Mouse (Mus musculus): ENCODE data around the gene Olfr49.

Olfr49 gene

DNA sequence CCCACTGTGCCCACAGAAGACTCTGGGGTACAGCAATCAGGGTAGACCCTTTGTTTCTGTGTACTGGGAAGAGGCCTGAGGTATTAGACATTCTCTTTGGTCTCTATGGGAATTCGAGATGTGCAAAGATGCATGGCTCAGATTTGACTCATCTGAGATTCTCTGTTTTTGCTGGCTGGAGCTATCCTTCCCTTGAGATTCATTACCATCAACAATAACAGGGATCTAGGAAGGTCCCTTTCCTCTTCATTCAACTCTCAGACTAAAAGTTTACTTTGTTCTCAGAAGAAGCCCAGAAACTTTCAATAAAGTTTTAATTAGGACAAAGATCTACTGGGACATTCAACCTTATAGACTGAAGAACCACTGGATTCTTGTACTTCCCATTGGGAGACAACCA is at the start of gene Olfr49:
Gene Olfr49 (minus strand): TSS at position 101 of the 400 bp plus-strand sequence.
- no peak for DNase-seq

DNA sequence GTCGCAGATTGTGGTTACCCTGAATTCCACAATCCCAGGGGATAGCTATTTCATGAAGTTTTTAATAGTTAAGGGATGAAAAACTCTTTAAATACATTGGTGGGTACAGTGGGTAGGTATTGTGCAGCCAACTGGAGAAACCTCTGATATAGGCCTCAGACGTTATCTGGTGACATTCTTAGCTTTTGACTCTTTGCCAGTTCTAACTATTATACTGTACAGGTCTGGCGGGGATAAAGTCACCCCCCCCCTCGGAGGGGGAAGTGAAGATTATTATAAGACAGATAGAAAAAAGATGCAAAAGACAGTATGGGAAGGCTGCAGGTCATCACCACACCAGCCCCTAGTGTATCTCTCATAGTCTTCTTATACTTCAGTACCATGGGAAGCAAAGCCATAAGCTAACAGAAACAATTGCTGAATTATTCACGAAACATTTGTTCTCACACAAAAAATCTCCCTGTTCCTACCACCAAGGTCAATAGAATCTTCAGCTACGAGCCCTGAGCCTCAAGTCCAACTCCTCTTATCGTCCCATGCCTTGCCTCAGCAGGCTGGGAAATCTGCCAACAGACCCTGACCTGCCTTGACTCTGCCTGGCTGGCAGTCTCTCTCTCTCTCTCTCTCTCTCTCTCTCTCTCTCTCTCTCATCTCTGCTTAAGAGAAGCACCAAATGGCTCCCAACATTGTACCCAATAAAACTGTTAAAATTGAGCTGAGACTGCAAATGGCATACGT is 48.9 kb upstream of the Olfr49 start:
- DNase-seq = peak; percentile 30 to 43

DNA sequence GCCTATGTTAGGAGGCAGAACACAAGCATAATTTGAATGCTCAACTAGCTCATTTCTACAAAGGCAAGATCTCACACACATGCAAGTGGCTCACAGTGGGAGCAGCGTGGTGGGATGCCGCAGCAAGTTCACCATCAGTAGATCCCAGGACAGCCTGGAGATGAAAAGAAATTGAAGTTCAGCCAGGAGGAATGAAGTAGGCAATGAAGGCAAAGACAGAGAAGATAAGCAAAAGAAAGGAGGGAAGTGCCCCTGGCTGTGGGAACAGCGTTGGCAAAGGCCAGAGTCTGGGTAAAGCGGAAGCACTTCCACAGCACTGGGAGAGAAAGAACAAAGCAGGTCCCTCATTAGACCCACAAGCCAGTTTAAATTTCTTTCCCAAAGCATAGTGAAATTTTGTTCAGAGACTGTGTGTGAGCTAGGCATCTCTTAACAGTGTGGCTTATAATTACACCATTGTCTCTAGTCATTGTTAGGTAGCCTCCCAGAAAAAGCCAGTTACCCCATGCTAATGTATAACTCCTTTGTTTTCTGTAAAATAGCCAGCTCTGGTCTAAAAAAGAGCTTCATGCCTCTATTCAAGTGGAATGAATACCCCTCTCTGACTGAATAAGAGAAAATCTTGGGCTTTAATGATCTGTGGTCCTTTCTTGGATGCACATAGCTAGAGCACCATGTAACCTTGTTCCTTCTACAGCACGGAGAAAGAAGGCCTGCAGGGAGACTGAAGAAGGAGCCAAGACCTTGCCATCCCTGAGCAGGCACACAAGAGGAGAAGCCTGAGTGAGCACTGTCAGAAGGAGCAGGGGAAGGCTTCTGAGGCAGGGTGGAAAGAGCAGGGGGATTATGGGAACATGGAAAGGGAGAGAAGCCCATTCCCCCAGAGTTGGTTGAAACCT is 47.7 kb upstream of the Olfr49 start:
- no peak for DNase-seq

DNA sequence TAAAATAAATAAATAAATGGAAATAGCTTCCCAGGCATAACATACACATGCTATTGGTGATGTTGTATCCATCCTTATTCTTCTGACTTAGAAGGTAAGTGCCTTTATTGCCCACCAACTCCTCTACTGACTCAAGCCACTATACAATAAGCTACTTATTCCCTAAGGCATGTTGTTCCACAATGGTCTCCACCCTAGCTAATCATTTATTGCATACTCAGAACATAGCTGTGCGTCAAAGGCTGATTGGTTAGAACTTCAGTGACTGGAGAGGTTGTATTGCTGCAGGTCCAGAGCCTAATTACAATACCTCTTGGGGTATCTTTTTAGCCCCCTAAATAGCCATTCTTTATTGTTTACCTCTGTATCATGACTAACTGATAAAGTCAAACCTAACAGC is 46.4 kb upstream of the Olfr49 start:
- no peak for DNase-seq

DNA sequence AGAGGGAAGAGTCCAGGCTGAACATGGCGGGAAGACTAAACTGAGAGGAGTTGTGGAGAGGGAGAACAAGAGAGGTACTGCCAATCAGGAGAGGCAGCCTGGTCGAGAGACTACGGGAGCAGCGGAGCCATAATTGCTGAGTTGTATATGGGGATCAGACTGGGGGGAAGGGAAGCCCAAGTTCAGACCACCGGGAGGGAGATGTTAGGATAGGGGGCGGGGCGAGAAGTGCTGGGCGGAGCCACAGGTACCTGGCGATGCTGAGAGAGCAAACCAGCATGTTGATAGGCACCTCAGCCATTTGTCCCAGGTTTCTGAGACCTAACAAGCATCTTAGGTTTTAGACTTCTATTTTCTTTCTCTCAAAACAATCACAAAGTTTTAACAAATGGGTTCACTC is 44.5 kb upstream of the Olfr49 start:
- DNase-seq = no peak

DNA sequence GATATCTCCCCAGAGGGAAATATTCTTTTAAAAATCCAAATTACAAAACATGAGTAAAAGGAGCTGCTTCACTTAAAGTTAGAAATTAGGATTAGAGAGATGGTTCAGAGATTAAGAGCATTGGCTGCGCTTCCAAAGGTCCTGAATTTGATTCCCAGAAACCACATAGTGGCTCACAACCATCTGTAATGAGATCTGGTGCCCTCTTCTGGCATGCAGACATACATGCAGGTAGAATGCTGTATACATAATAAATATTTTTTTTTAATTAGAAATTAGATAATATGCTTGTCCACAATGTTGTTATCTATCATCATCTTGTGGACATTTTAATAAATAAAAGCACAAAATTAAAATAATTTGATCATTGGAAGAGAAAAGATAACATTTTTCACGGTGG is 43.8 kb upstream of the Olfr49 start:
- DNase-seq = no peak

DNA sequence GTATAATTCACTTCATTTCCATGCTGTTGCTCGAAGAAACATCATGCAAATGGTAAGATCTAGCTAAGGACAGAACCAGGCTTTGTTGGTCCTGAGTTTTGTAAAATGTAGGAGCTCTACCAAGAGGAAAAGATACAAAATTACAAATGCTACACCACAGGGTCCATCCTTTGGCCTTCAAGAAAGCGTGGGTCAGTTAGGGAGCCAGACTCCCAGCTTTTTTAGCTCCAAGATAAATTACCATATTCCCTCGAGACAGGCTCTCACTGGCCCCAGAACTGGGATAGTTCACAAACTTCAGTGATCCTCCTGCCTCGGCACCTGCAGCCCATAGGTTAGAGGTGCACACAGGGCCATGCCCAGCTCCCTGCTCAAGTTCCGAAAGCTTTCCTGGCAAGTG is 39.7 kb upstream of the Olfr49 start:
- no peak for DNase-seq

DNA sequence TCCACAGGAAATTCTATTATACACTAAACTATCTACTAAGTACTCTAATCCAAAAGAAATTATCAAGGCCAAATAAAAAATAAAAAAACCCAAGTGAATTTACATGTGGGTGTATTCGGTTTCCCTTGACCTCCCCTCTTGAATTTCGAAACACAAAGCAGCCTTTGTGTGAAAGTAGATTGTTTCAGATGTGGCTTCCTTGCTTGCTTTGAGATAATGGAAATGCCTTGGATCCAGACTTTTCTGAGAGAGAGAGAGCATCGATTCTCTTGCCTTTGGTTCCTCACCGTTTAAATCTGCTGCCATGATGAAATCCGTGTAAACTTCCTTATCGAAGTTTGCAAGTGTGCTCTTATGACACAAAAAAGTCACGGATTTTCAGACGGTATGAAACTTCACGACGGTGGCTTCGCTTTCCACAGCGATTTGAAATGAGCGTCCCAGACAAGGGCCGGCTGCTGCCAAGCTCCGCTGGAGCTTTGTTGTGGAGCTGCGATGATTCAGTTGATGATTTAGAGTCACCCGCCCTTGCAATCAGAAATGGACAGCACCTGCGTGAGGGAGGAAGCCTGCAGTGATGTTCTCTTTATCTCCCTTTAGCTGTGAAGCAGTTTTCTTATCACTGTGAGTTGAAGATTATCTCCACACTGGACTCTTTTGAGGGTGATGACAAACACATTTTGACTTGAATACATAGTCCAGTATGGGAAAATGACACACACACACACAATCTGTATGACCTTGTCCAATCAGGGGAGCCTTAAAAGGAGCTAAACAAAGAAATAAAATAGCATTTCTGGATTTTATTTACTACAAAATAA is 37.0 kb upstream of the Olfr49 start:
- DNase-seq = no peak

DNA sequence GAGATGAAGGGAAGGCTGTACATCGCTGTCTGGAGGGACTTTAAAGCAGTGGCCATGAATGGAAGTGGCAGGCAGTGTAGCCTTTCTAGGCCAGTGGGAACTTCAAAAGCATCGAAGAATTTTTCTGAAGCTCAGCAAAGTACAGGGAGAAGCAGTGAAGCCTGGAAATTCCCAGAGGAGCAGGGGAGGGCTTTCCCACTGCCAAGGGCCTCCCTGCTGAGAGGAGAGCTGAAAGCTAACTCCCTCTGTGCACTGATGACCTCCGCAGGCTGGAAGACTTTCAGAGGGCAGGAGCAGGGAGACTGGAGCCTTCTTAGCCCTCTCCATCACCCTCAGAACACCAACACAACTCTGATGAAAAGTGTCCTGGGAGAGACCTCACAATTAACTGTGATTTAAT is 27.0 kb upstream of the Olfr49 start:
- peak; percentile 34 to 45 for DNase-seq

DNA sequence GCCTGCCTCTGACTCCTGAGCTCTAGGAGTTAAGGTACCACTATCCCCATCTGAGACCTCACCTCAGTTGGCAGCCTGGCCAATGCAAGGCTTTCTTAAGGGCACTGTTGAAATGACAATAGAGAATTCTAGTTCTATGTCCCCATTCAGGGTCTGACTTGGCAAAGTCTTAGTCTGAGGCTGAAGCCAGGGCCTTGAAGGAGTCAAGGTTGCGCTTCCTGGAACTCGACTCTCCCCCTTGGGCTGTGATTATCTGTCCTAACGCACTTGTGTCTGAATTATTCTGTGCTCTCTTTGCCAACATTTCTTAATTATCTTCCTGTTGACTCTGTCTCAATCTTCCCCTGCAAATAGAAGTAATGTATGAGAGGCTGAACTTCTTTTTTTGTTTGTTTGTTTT is 15.9 kb upstream of the Olfr49 start:
- DNase-seq = no peak

DNA sequence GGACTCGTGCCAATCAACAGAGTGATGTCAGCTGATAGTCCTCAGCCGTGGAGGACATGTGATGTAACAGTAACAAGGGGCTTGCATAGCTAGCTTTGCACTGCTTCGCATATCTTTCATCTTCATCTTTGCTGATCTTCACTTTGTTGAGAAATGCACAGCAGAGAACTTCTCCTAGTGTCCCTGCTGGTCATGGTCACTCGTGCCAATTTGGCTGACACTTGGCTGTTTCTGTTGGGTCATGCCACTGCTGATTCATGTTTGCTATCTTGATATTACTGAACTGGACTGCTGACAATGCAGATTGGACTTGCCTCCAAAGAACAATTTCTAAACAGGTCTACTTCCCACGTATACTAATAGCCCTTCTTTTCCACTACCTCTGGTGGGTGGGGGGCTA is 15.4 kb upstream of the Olfr49 start:
- DNase-seq = no peak

DNA sequence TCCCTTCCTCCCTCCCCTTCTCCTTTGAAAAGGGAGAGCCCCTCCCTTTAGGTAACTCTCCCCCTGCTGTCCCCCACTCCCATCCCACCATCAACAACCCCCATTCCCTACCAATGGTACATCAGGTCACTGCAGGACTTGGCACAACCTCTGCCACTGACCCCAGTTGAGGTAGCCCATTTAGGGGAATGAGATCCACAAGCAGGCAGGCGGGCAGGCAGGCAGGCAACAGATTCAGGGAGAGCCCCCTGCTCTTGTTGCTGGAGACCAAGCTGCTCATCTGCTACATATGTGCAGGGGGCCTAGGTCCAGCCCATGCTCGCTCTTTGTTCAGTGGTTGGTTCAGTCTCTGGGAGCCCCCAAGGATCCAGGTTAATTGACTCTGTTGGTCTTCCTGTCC is 8.3 kb downstream of the Olfr49 start:
- no peak for DNase-seq

DNA sequence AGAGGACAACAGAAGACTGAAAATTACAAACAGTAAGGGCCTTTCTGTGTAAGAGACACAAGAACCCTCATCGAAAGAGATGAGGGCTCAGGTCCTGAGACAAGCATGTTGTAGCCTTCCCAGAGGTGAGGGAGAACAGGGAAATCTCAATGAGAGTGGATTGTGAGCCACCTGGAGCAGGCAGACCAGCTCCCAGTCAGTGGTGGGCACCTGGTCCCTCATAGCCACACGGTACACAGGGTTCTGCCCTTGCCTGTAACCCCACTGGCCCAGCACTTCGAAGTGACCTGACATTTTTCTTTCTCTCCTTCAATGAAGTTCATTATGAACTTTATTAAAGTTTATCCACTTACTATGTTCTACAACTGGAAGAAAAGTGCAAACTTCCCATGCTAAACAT is 12.0 kb downstream of the Olfr49 start:
- DNase-seq = no peak

DNA sequence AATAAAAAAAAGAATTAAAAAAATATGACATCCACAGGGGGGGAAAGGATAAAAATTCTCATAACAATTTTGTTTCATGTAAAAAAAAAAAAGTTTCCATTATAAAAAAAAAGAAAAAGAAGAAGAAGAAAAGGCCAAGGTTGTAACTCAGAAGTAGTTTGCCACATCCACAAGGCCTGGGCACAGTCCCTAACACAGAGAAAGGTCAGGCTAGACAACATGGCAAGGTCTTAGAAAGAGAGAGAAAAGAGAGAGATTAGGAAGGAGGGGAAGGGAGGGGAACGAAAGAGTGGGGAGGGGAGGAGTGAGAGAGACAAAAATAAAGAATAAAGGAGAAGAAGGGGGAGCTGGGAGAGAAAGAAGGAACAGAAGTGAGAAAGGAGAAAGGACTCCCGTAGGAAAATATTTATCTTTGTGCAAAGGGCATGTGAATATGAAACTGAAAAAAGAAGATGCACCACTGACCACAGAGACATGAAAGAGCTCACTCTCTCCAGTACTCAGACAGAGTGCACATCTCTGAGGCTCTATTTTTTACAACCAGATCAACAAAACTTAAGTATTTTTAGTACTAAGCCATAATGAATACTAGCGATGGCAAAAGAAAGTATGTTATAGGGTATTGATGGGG is 12.6 kb downstream of the Olfr49 start:
- DNase-seq = no peak

DNA sequence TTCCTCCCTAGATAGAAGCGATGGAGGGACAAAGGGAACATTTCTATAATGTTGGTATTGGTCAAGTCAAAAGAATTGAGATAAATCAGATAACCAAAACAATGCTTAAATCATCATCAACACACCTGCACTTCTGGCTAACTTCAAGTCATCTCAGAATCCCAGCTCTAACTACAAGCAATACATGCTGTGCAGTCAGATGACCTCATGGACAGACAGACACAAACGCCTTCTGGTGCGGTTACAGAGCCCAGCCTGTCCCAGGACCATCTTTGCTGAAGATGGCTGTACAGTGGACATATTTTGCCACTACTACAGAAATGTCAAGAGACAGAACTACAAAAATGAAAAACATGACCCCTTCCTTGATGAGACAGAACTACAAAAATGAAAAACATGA is 14.3 kb downstream of the Olfr49 start:
- no peak for DNase-seq

DNA sequence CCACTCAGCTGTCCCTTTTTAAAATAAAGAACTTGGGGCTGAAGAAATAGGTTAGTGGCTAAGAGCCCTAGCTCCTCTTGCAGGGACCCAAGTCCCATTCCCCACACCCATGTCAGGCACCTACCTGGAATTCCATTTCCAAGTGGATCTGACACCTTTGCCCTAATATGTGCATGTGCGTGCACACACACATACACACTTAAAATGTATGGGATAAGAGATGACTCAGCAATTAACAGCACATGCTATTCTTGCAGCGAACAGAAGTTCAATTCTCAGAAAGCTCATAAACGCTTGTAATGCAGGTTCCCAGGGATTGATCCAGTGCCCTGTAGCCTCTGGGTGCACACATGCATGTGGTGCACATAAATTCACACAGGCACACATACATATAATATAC is 15.2 kb downstream of the Olfr49 start:
- DNase-seq = no peak

DNA sequence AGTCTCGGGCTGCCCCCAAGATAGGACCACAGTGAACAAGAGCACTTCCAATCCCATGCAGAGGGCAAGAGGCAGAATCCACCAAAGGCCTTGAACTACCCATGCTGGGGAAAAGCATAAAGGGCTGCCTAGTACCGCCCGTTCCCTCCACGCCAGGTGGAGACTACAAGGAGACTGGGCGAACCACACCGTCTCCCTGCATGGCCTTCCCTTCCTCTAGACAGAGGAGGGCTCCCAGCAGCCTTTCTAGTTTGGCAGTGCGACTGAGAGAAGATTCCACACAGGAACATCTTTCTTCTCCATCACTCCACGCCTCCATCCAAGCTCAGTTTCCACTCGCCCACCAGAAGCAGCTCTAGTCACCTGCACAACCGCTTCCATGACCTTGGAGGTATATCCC is 16.8 kb downstream of the Olfr49 start:
- DNase-seq = no peak

DNA sequence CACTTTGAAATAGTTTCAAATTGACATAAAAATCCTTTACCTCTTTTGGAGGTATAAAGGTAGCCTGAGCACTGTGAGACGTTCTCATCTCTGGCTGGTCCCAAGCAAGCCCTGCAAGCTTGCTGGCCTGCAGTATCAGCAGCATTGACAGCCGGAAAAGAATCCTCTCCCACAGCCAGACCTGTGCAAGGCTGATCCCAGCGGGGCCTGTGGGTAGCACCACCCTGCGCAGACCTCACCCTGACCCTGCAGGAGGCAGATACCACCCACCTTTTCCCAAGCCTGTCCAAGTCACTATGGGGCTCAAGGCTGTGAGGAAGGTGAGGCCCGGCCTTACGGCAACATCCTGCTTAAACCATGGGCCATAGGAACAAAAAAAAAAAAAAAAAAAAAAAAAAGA is 18.8 kb downstream of the Olfr49 start:
- DNase-seq = no peak

DNA sequence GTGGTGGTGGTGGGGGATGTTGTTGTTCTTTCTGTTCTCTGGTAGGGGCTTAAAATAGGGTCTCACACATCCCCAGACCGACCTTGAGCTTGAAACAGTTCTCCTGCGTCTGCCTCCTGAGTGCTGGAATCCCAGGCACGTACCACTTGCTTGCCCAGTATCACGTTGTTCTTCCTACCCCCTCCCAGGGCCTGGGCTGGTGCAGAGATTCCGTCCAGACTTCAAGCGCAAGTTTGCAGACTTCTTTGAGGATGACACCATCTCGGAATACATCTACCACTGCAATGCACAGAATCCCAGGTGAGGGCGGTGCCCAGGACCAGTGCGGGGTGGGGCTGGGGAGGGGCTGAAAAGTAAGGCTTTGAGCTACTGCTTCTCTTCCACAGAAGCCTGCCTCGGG is 19.6 kb downstream of the Olfr49 start:
- no peak for DNase-seq

DNA sequence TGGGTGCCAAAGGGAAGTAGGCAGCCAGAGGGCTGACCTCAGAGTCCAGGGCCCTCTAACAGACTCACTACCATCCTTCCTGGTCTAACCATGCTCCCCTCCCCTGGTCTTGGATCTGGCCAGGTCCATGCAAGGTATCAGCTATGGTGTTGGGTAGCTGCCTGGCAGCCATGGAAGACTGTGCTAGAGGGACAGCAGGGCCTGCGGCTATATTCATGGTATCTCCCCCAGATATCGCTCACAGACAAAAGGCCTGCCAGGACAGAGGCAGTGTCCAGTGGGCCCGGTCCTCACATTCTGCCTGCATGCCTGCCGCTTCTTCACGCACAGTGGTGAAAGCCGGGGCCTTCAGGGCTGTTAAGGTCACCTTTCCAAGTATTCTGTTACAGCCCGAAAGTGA is 20.5 kb downstream of the Olfr49 start:
- no peak for DNase-seq

DNA sequence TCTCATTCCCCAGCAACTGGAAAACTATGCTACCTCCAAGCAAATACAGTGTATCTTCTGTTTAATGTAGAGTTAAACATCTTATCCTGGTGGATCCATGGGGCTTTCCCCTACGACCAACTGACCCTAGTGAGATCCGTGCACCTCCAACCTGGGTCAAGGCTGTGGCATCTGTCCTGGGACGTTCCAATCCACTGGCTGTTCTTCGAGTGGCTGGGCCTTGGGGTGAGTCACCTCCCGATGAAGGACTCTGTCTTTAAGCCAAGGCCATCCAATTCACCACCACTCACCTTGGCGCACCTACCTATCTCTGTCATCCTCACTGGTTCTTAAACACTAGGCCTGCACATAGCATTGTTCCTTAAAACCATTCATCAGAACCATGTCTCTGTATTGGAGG is 21.6 kb downstream of the Olfr49 start:
- no peak for DNase-seq

DNA sequence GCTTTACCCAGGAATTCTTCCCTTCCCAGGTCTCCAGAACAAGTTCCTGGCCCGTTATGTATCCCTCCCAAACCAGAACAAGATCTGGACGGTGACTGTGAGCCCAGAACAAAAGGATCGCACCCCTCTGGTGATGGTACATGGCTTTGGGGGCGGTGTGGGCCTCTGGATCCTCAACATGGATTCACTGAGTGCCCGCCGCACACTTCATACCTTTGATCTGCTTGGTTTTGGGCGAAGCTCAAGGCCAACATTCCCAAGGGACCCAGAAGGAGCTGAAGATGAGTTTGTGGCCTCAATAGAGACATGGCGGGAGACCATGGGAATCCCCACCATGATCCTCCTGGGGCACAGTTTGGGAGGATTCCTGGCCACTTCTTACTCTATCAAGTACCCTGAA is 22.1 kb downstream of the Olfr49 start:
- no peak for DNase-seq

DNA sequence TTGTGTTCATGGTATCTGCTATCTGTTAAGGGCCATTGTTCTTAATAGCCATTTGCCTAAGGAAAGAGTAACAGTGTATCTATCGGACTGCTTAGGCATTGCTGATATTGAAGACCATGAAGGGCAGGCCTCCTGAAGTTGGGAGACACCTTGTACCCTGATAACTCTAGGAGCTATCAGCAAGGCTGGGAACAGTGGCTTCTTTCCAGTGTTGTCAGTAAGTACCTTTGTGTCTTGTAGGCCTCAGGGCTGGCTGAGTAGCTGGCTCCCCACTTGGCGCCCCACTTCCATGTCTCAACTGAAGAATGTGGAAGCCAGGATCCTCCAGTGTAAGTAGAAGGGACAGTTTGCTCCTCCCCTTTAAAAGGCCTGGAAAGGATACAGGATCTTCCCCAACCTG is 23.4 kb downstream of the Olfr49 start:
- DNase-seq = no peak

Data from kidney, postnatal 4 days (tissue).